Mouse (Mus musculus) testis, adult 2 months (tissue): Measurements from ENCODE around the gene E330034G19Rik. TPM values are rescaled to one million over a fixed set of nuclear protein-coding genes. Genes with fewer than 3 reads are reported as not detected.

Source experiments
- H3K27ac ChIP-seq: fragments of 200-500 bp; 2 replicates; pipeline ENCODE4 v1.5.1; 2012; ENCODE audit warnings: low read depth, low read length; ENCODE audit not compliant: control insufficient read depth, insufficient read depth
- H3K27me3 ChIP-seq: fragments of 200-500 bp; 2 replicates; pipeline ENCODE4 v1.6.1; 2012; ENCODE audit warnings: mild to moderate bottlenecking, low read length, moderate library complexity; ENCODE audit not compliant: control insufficient read depth, insufficient read depth
- H3K36me3 ChIP-seq: fragments of 200-500 bp; 2 replicates; pipeline ENCODE4 v1.6.1; 2012; ENCODE audit warnings: mild to moderate bottlenecking, low read length; ENCODE audit not compliant: control insufficient read depth, insufficient read depth
- H3K4me1 ChIP-seq: fragments of 200-500 bp; 2 replicates; pipeline ENCODE4 v1.6.1; 2012; ENCODE audit warnings: low read length; ENCODE audit not compliant: control insufficient read depth, insufficient read depth
- H3K4me3 ChIP-seq: fragments of 200-500 bp; 2 replicates; pipeline ENCODE4 v1.5.1; 2012; ENCODE audit warnings: low read depth, mild to moderate bottlenecking, low read length, moderate library complexity, mixed read lengths; ENCODE audit not compliant: control insufficient read depth
- CTCF ChIP-seq: fragments of 200-500 bp; IDR thresholded peaks from 2 replicates; pipeline ENCODE4 v1.5.1; 2012; ENCODE audit warnings: low read depth, mild to moderate bottlenecking, inconsistent platforms, low read length, moderate library complexity; ENCODE audit not compliant: control insufficient read depth, insufficient read depth, insufficient replicate concordance
- POLR2A ChIP-seq: fragments of 200-500 bp; IDR thresholded peaks from 2 replicates; pipeline ENCODE4 v1.6.1; 2012; ENCODE audit warnings: low read depth, mild to moderate bottlenecking, inconsistent platforms, low read length, moderate library complexity; ENCODE audit not compliant: control insufficient read depth
- polyA plus RNA-seq: library from polyadenylated mRNA; depleted of rRNA; stranded (reverse); fragments of >200 nt; gene quantifications from 2 replicates; pipeline ENCODE4 v1.2.3, GENCODE M21; 2012; rRNA removed

The E330034G19Rik gene
- polyA plus RNA-seq, 1 experiment: 7.9 TPM

GRCm38 (mm10) chr14:24358295-24358951 lies 65.4 kb downstream of the E330034G19Rik start:
- H3K36me3 ChIP-seq: no peaks in the 10 kb centered on the region
- H3K27ac ChIP-seq: peak overlapping the region; percentile 3; the same call in 1 of the 2 replicates
- peaks cover 9% of the 10 kb centered on the region for H3K4me1 ChIP-seq
- H3K4me3 ChIP-seq: peak overlapping the region; percentile 88
- TF ChIP-seq CTCF (peak; percentile 89; the same call in 1 of the 2 replicates), POLR2A (peak; percentile 8; the same call in 1 of the 2 replicates)
- no peaks in the 10 kb centered on the region for H3K27me3 ChIP-seq

Other genes starting within 250 kb of the E330034G19Rik start
- gene Dlg5, start 47.3 kb upstream of the E330034G19Rik start, polyA plus RNA-seq: 3.4 and 5.8 TPM in 2 replicates
- 5.9 and 6.8 TPM in 2 replicates for gene Polr3a, start 193.8 kb downstream of the E330034G19Rik start, polyA plus RNA-seq
- gene Rps24, start 193.9 kb downstream of the E330034G19Rik start, polyA plus RNA-seq: 1,016 and 1,252 TPM in 2 replicates